Mouse (Mus musculus) embryonic facial prominence, embryonic 11.5 days (tissue): ENCODE measurements at regions not wholly inside any gene's neighbourhood (a gene's known extent, or its start where the extent isn't known, plus 50 kb on each side); places are given as distances from the start of the nearest gene placed in this dataset.
A peak's percentile ranks its signal among the peaks of the same experiment; 100 is the strongest.

Experiments
- ATAC-seq: fragments of 200-750 bp; cut with Nextera tagmentation; replicated peaks from 2 replicates; pipeline ENCODE4 v1.8.0; 2017; ENCODE audit warnings: low read depth; ENCODE audit not compliant: insufficient number of reproducible peaks, low FRiP score, low TSS enrichment
- DNase-seq: peaks from one replicate; pipeline ENCODE4 v3.0.0-alpha.2; 2015; ENCODE audit warnings: low spot score
- H3K27ac ChIP-seq: fragments of 300-500 bp; sonication (generic); replicated peaks from 2 replicates; pipeline ENCODE4 v1.5.1; 2014; ENCODE audit warnings: mild to moderate bottlenecking, low read depth, low read length, control low read depth
- H3K27me3 ChIP-seq: fragments of 300-500 bp; sonication (generic); 2 replicates; pipeline ENCODE4 v1.6.1; 2014; ENCODE audit warnings: mild to moderate bottlenecking, low read length, moderate library complexity, mixed read lengths; ENCODE audit not compliant: control insufficient read depth, insufficient read depth
- H3K36me3 ChIP-seq: fragments of 300-500 bp; sonication (generic); replicated peaks from 2 replicates; pipeline ENCODE4 v1.6.1; 2014; ENCODE audit warnings: low read depth, mild to moderate bottlenecking, low read length, moderate library complexity, mixed read lengths; ENCODE audit not compliant: control insufficient read depth, insufficient read depth
- H3K4me1 ChIP-seq: fragments of 300-500 bp; sonication (generic); 2 replicates; pipeline ENCODE4 v1.6.1; 2014; ENCODE audit warnings: low read length, mixed read lengths; ENCODE audit not compliant: control insufficient read depth, insufficient read depth
- H3K4me2 ChIP-seq: fragments of 300-500 bp; sonication (generic); 2 replicates; pipeline ENCODE4 v1.6.1; 2014; ENCODE audit warnings: low read depth, mild to moderate bottlenecking, control low read depth, low read length, moderate library complexity
- H3K4me3 ChIP-seq: fragments of 300-500 bp; sonication (generic); 2 replicates; pipeline ENCODE4 v1.5.1; 2014; ENCODE audit warnings: low read depth, low read length, control low read depth
- H3K9ac ChIP-seq: fragments of 300-500 bp; sonication (generic); replicated peaks from 2 replicates; pipeline ENCODE4 v1.6.1; 2014; ENCODE audit warnings: mild to moderate bottlenecking, control low read depth, low read length
- H3K9me3 ChIP-seq: fragments of 300-500 bp; sonication (generic); replicated peaks from 2 replicates; pipeline ENCODE4 v1.6.1; 2016; ENCODE audit warnings: mild to moderate bottlenecking, low read length, inconsistent platforms, mixed read lengths; ENCODE audit not compliant: control insufficient read depth
- WGBS: fragments of 180-500 bp; shearing (Covaris S2); extraction: QIAGEN DNeasy Blood & Tissue Kit; methylation state at CpG from one replicate; pipeline ENCODE4 v1.1.7; 2014; 5-methylcytosine and 5-hydroxymethylcytosine counted together

- Histone ChIP-seq H3K27me3 (no peaks in the 10 kb centered on the region), H3K9me3 (no peaks in the 10 kb centered on the region), H3K4me2 (no peak overlapping the region), H3K27ac (no peak overlapping the region), H3K36me3 (no peaks in the 10 kb centered on the region), H3K9ac (no peak overlapping the region), H3K4me1 (no peaks in the 10 kb centered on the region), H3K4me3 (no peak overlapping the region)
- ATAC-seq (peak; percentile 67; the same call in 1 of the 2 replicates), DNase-seq (peak; percentile 62)
- WGBS: 65% methylated on average over 6 of the region's 6 CpGs
Measured at GRCm38 (mm10) chr7:62924585-62925331, 101.3 kb upstream of the A26c2 start.

- Histone ChIP-seq H3K9me3 (no peaks in the 10 kb centered on the region), H3K36me3 (no peaks in the 10 kb centered on the region), H3K9ac (no peak overlapping the region), H3K4me3 (no peak overlapping the region), H3K4me2 (no peak overlapping the region), H3K4me1 (no peaks in the 10 kb centered on the region), H3K27me3 (no peaks in the 10 kb centered on the region), H3K27ac (no peak overlapping the region)
- 0% methylated on average over 1 of the region's 1 CpGs for WGBS
- ATAC-seq (no peak), DNase-seq (peak; percentile 58)
Measured at GRCm38 (mm10) chr7:62922246-62922645, 98.8 kb upstream of the A26c2 start.

- H3K4me1 ChIP-seq: no peaks in the 10 kb centered on the region
- no peak overlapping the region for H3K4me3 ChIP-seq
- no peaks in the 10 kb centered on the region for H3K9me3 ChIP-seq
- no peaks in the 10 kb centered on the region for H3K36me3 ChIP-seq
- ATAC-seq (no peak), DNase-seq (no peak)
- 79% methylated on average over 4 of the region's 4 CpGs for WGBS
- H3K27me3 ChIP-seq: no peaks in the 10 kb centered on the region
- H3K9ac ChIP-seq: no peak overlapping the region
- H3K27ac ChIP-seq: no peak overlapping the region
- no peak overlapping the region for H3K4me2 ChIP-seq
Measured at GRCm38 (mm10) chr7:62894337-62894736, 70.9 kb upstream of the A26c2 start.

- DNase-seq (peak; percentile 68), ATAC-seq (no peak)
- H3K9ac ChIP-seq: no peak overlapping the region
- no peaks in the 10 kb centered on the region for H3K36me3 ChIP-seq
- H3K27ac ChIP-seq: no peak overlapping the region
- no peaks in the 10 kb centered on the region for H3K27me3 ChIP-seq
- no peak overlapping the region for H3K4me3 ChIP-seq
- no peak overlapping the region for H3K4me2 ChIP-seq
- WGBS: 24% methylated on average over 1 of the region's 1 CpGs
- H3K4me1 ChIP-seq: no peaks in the 10 kb centered on the region
- H3K9me3 ChIP-seq: no peaks in the 10 kb centered on the region
Measured at GRCm38 (mm10) chr7:62877033-62877432, 53.6 kb upstream of the A26c2 start.
